Mouse (Mus musculus) frontal cortex, adult 2 months (tissue): ENCODE data around the gene Atf1. TPM values are rescaled to one million over a fixed set of nuclear protein-coding genes. Genes with fewer than 3 reads are reported as not detected.
"Not testable (repeated sequence)": the region's sequence is repeated elsewhere in the genome, so short reads cannot be mapped to it uniquely, and the experiment has no call there.

Source experiments
- DNase-seq, 2 experiments: peaks; one replicate each; pipeline ENCODE4 v3.0.0; 2022; ENCODE audit warnings: low spot score in 1 of 2; ENCODE audit errors: extremely low spot score in 1 of 2
- polyA plus RNA-seq: library from polyadenylated mRNA; depleted of rRNA; stranded (reverse); fragments of >200 nt; gene quantifications from 2 replicates; pipeline ENCODE4 v1.2.3, GENCODE M21; 2012; rRNA removed

Gene Atf1
- polyA plus RNA-seq, 1 experiment: 16.2 TPM

GRCm38 (mm10) chr15:100303428-100304018 lies 75.9 kb downstream of the Atf1 start:
- DNase-seq: no peak

GRCm38 (mm10) chr15:100304019-100304991 lies 76.7 kb downstream of the Atf1 start, which contains the start of gene Mettl7a1:
Gene Mettl7a1, plus strand, starts transcription at chr15:100304140.
- peak; percentile 63 to 86 for DNase-seq

GRCm38 (mm10) chr15:100306201-100306600 lies 78.6 kb downstream of the Atf1 start:
- no peak for DNase-seq

- not testable (repeated sequence) for DNase-seq
Measured at GRCm38 (mm10) chr15:100307438-100308096, 79.9 kb downstream of the Atf1 start.

Other genes starting within 250 kb of the Atf1 start
- gene Dip2b, start 189.2 kb upstream of the Atf1 start, polyA plus RNA-seq: 30.7 and 31.9 TPM in 2 replicates
- not detected in 2 replicates for gene Tmprss12, start 53.0 kb downstream of the Atf1 start, polyA plus RNA-seq
- gene Mettl7a1, start 76.3 kb downstream of the Atf1 start, polyA plus RNA-seq: 26.3 and 29.0 TPM in 2 replicates
- gene Mettl7a3, start 107.1 kb downstream of the Atf1 start, polyA plus RNA-seq: 0.34 and 0.44 TPM in 2 replicates
- 0.11 TPM in 1 of 2 replicates, not detected in the other for gene Methig1, start 125.3 kb downstream of the Atf1 start, polyA plus RNA-seq
- not detected in 2 replicates for gene Mettl7a2, start 125.4 kb downstream of the Atf1 start, polyA plus RNA-seq
- gene Higd1c, start 136.7 kb downstream of the Atf1 start, polyA plus RNA-seq: not detected in 2 replicates
- gene Gm5475, start 194.3 kb downstream of the Atf1 start, polyA plus RNA-seq: 0.06 TPM in 1 of 2 replicates, not detected in the other
- gene Slc11a2, start 197.3 kb downstream of the Atf1 start, polyA plus RNA-seq: 47.1 and 47.7 TPM in 2 replicates
- 92.5 and 101 TPM in 2 replicates for gene Letmd1, start 241.2 kb downstream of the Atf1 start, polyA plus RNA-seq